Mouse (Mus musculus): ENCODE data around the gene Akap2. TPM values are rescaled to one million over a fixed set of nuclear protein-coding genes. Genes with fewer than 3 reads are reported as not detected.

The Akap2 gene
- total and polyA plus RNA-seq, 2 experiments: 4.2 to 6.5 TPM

- DNase-seq (ENCODE audit: extremely low read depth, low read depth, low spot score): no peak
- Histone ChIP-seq H3K36me3 (ENCODE audit: control insufficient read depth, insufficient read depth, low read length) (no peaks in the 10 kb centered on the region), H3K79me2 (ENCODE audit: control insufficient read depth, insufficient read depth, low read length) (no peaks in the 10 kb centered on the region), H3K4me1 (ENCODE audit: control insufficient read depth, insufficient read depth, low read length) (no peaks in the 10 kb centered on the region), H3K27me3 (ENCODE audit: control insufficient read depth, insufficient read depth, low read length) (no peaks in the 10 kb centered on the region), H3K4me3 (ENCODE audit: insufficient read depth, low read depth, low read length) (no peak overlapping the region), H3K9ac (ENCODE audit: low read depth, low read length) (no peak overlapping the region), H3K27ac (replicated peaks; ENCODE audit: insufficient read depth, low read depth, low read length) (no peak overlapping the region)
- no peak for TF ChIP-seq CTCF (IDR thresholded peaks at IDR 0.05; ENCODE audit: low read depth, low read length)
- no peak for TF ChIP-seq POLR2A (IDR thresholded peaks at IDR 0.05; ENCODE audit: extremely low read depth, insufficient read depth, low read length)
- WGBS: 77% methylated on average over 5 of the region's 5 CpGs
Observed at GRCm38 (mm10) chr4:57732351-57732750, 14.9 kb downstream of the Akap2 start.

GRCm38 (mm10) chr4:57733445-57733844 is 16.0 kb downstream of the Akap2 start:
- Histone ChIP-seq H3K36me3 (ENCODE audit: control insufficient read depth, insufficient read depth, low read length) (no peaks in the 10 kb centered on the region), H3K4me3 (ENCODE audit: insufficient read depth, low read depth, low read length) (no peak overlapping the region), H3K9ac (ENCODE audit: low read depth, low read length) (no peak overlapping the region), H3K4me1 (ENCODE audit: control insufficient read depth, insufficient read depth, low read length) (no peaks in the 10 kb centered on the region), H3K27ac (replicated peaks; ENCODE audit: insufficient read depth, low read depth, low read length) (no peak overlapping the region), H3K27me3 (ENCODE audit: control insufficient read depth, insufficient read depth, low read length) (no peaks in the 10 kb centered on the region), H3K79me2 (ENCODE audit: control insufficient read depth, insufficient read depth, low read length) (no peaks in the 10 kb centered on the region)
- TF ChIP-seq POLR2A (IDR thresholded peaks at IDR 0.05; ENCODE audit: extremely low read depth, insufficient read depth, low read length): no peak
- no peak for TF ChIP-seq CTCF (IDR thresholded peaks at IDR 0.05; ENCODE audit: low read depth, low read length)
- DNase-seq (ENCODE audit: extremely low read depth, low read depth, low spot score): no peak
- WGBS: 64% methylated on average over 3 of the region's 3 CpGs

- Histone ChIP-seq H3K27ac (replicated peaks; ENCODE audit: insufficient read depth, low read depth, low read length) (no peak overlapping the region), H3K4me3 (ENCODE audit: insufficient read depth, low read depth, low read length) (no peak overlapping the region), H3K36me3 (ENCODE audit: control insufficient read depth, insufficient read depth, low read length) (no peaks in the 10 kb centered on the region), H3K9ac (ENCODE audit: low read depth, low read length) (no peak overlapping the region), H3K27me3 (ENCODE audit: control insufficient read depth, insufficient read depth, low read length) (no peaks in the 10 kb centered on the region), H3K4me1 (ENCODE audit: control insufficient read depth, insufficient read depth, low read length) (no peaks in the 10 kb centered on the region), H3K79me2 (ENCODE audit: control insufficient read depth, insufficient read depth, low read length) (no peaks in the 10 kb centered on the region)
- TF ChIP-seq POLR2A (IDR thresholded peaks at IDR 0.05; ENCODE audit: extremely low read depth, insufficient read depth, low read length) (no peak), CTCF (IDR thresholded peaks at IDR 0.05; ENCODE audit: low read depth, low read length) (no peak)
- 73% methylated on average over 5 of the region's 5 CpGs for WGBS
- DNase-seq (ENCODE audit: extremely low read depth, low read depth, low spot score): peak; percentile 4
Observed at GRCm38 (mm10) chr4:57735426-57735825, 18.0 kb downstream of the Akap2 start.

DNA sequence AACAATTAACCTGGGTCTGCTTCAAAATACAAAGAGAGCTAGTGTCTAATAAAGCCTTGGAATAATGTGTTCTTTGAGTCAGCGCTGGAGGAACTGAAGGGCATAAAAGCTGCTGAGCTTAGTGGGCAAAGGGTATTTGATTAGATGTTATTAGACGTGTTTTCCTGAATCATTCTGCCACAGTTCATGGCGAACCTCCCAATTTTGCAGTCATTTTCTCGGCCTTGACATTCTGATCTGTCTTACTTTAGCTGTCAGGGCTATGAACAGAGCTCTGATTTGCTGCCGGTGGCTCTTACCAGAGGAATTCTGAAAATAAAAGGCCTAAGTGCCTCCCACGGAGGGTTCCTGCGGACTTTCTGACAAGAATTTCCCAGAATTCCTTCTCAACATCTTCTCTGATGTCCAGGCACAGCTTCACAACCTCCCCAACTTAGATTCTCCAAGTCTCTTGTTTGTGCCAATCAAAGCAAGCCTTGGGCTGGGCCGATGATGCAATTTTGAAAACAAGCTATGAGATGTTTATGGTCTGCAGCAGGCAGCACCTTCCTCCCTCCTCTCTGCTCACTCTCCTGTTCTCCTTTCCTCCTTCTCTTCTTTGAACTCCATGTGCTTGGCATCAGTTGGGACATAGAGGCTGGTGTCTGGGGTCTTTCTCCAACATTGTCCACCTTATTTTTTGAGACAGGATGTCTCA is 21.5 kb downstream of the Akap2 start:
- Histone ChIP-seq H3K79me2 (ENCODE audit: control insufficient read depth, insufficient read depth, low read length) (no peaks in the 10 kb centered on the region), H3K4me3 (ENCODE audit: insufficient read depth, low read depth, low read length) (no peak overlapping the region), H3K4me1 (ENCODE audit: control insufficient read depth, insufficient read depth, low read length) (no peaks in the 10 kb centered on the region), H3K27me3 (ENCODE audit: control insufficient read depth, insufficient read depth, low read length) (no peaks in the 10 kb centered on the region), H3K9ac (ENCODE audit: low read depth, low read length) (no peak overlapping the region), H3K36me3 (ENCODE audit: control insufficient read depth, insufficient read depth, low read length) (no peaks in the 10 kb centered on the region), H3K27ac (replicated peaks; ENCODE audit: insufficient read depth, low read depth, low read length) (no peak overlapping the region)
- DNase-seq (ENCODE audit: extremely low read depth, low read depth, low spot score): no peak
- TF ChIP-seq POLR2A (IDR thresholded peaks at IDR 0.05; ENCODE audit: extremely low read depth, insufficient read depth, low read length) (no peak), CTCF (IDR thresholded peaks at IDR 0.05; ENCODE audit: low read depth, low read length) (no peak)
- 81% methylated on average over 8 of the region's 8 CpGs for WGBS

GRCm38 (mm10) chr4:57743325-57743929 is 26.0 kb downstream of the Akap2 start:
- DNase-seq (ENCODE audit: extremely low read depth, low read depth, low spot score): no peak
- H3K27me3 ChIP-seq (ENCODE audit: control insufficient read depth, insufficient read depth, low read length): no peaks in the 10 kb centered on the region
- no peaks in the 10 kb centered on the region for H3K79me2 ChIP-seq (ENCODE audit: control insufficient read depth, insufficient read depth, low read length)
- H3K4me1 ChIP-seq (ENCODE audit: control insufficient read depth, insufficient read depth, low read length): no peaks in the 10 kb centered on the region
- no peaks in the 10 kb centered on the region for H3K36me3 ChIP-seq (ENCODE audit: control insufficient read depth, insufficient read depth, low read length)
- 70% methylated on average over 11 of the region's 11 CpGs for WGBS
- H3K4me3 ChIP-seq (ENCODE audit: insufficient read depth, low read depth, low read length): no peak overlapping the region
- H3K9ac ChIP-seq (ENCODE audit: low read depth, low read length): no peak overlapping the region
- TF ChIP-seq CTCF (IDR thresholded peaks at IDR 0.05; ENCODE audit: low read depth, low read length) (no peak), POLR2A (IDR thresholded peaks at IDR 0.05; ENCODE audit: extremely low read depth, insufficient read depth, low read length) (no peak)
- no peak overlapping the region for H3K27ac ChIP-seq (replicated peaks; ENCODE audit: insufficient read depth, low read depth, low read length)

- WGBS: 55% methylated on average over 4 of the region's 4 CpGs
- no peaks in the 10 kb centered on the region for H3K79me2 ChIP-seq (ENCODE audit: control insufficient read depth, insufficient read depth, low read length)
- H3K27ac ChIP-seq (replicated peaks; ENCODE audit: insufficient read depth, low read depth, low read length): no peak overlapping the region
- no peak overlapping the region for H3K9ac ChIP-seq (ENCODE audit: low read depth, low read length)
- DNase-seq (ENCODE audit: extremely low read depth, low read depth, low spot score): no peak
- no peak for TF ChIP-seq CTCF (IDR thresholded peaks at IDR 0.05; ENCODE audit: low read depth, low read length)
- TF ChIP-seq POLR2A (IDR thresholded peaks at IDR 0.05; ENCODE audit: extremely low read depth, insufficient read depth, low read length): no peak
- no peaks in the 10 kb centered on the region for H3K4me1 ChIP-seq (ENCODE audit: control insufficient read depth, insufficient read depth, low read length)
- H3K36me3 ChIP-seq (ENCODE audit: control insufficient read depth, insufficient read depth, low read length): no peaks in the 10 kb centered on the region
- no peaks in the 10 kb centered on the region for H3K27me3 ChIP-seq (ENCODE audit: control insufficient read depth, insufficient read depth, low read length)
- no peak overlapping the region for H3K4me3 ChIP-seq (ENCODE audit: insufficient read depth, low read depth, low read length)
Observed at GRCm38 (mm10) chr4:57750651-57751050, 33.2 kb downstream of the Akap2 start.
